Comparison of ENCODE assay signal across 8 mouse cellular contexts in genomic region chrX:99463962-99464361, GRCm38 (mm10). TPM values are rescaled to one million over a fixed set of nuclear protein-coding genes. Genes with fewer than 3 reads are reported as not detected.
DNase-seq lines count a peak whose midpoint lies in the region; ATAC-seq and TF ChIP-seq lines count a peak whose summit lies in the region.

No protein-coding gene starts in this region.

- H3K4me3 ChIP-seq in intestine, postnatal 0 days (ENCODE audit: low read depth, low read length), result no peak overlapping the region

- ATAC-seq in intestine, postnatal 0 days, result peak; percentile 85
- ATAC-seq in erythroblast, adult 5-6 weeks (replicated peaks; ENCODE audit: low FRiP score, poor library complexity, severe bottlenecking), result no peak

- WGBS in intestine, postnatal 0 days, result 30% methylated on average over 6 of the region's 6 CpGs

- H3K9me3 ChIP-seq in intestine, postnatal 0 days (ENCODE audit: control insufficient read depth), result no peaks in the 10 kb centered on the region

- H3K36me3 ChIP-seq in intestine, postnatal 0 days (ENCODE audit: control insufficient read depth, insufficient read depth), result peaks cover 16% of the 10 kb centered on the region; the same call in 1 of the 2 replicates

- H3K9ac ChIP-seq in intestine, postnatal 0 days (ENCODE audit: low read depth, low read length), result no peak overlapping the region

- no peaks in the 10 kb centered on the region for H3K27me3 ChIP-seq in intestine, postnatal 0 days (replicated peaks; ENCODE audit: control insufficient read depth, insufficient read depth, low read length)

- H3K27ac ChIP-seq in intestine, postnatal 0 days (ENCODE audit: low read depth, low read length), result no peak overlapping the region

- H3K4me2 ChIP-seq in intestine, postnatal 0 days (replicated peaks; ENCODE audit: low read depth), result no peak overlapping the region

- H3K4me1 ChIP-seq in intestine, postnatal 0 days (replicated peaks; ENCODE audit: control insufficient read depth, insufficient read depth, low read length), result no peaks in the 10 kb centered on the region

- DNase-seq in adrenal gland, adult (ENCODE audit: inconsistent age in 2 of 2, low spot score in 1 of 2), result peak; percentile 60 to 82
- no peak for DNase-seq in adrenal gland, adult 18-20 months (ENCODE audit: low spot score in 2 of 2)
- DNase-seq in urinary bladder, adult 2 months (ENCODE audit: low spot score), result peak; percentile 19
- DNase-seq in urinary bladder, postnatal 25 days (ENCODE audit: low spot score), result no peak
- DNase-seq in lung, postnatal 36 days, result peak; percentile 27
- no peak for DNase-seq in yolk sac, embryonic 10.5 days (ENCODE audit: low spot score)

- TF ChIP-seq CTCF in intestine, postnatal 0 days (IDR thresholded peaks at IDR 0.05; ENCODE audit: low read depth), result peak; percentile 70

RNA-seq across cellular contexts. Expression of gene Pja1, which starts 7.1 kb away (rescaled TPM):
- total RNA-seq in adrenal gland, adult 18-20 months (2021), result 100 to 1,000 TPM; 164 to 177 TPM
- 67.9 and 70.6 TPM in 2 replicates for polyA plus RNA-seq in urinary bladder, adult 2 months (2012; rRNA removed)
- polyA plus RNA-seq in intestine, postnatal 0 days (2015; fragmentation: Nextera tagmentation; extraction: Ambion mirVana), result 74.1 and 74.4 TPM in 2 replicates
- 1.2 and 2.9 TPM in 2 replicates for total RNA-seq in erythroblast, adult 5-6 weeks (2015; ENCODE audit: low replicate concordance)
- total RNA-seq in erythroblast, adult 5-6 weeks (2017; ENCODE audit: low replicate concordance), result 4.6 and 5.5 TPM in 2 replicates

Comparison
In these comparisons a context has a peak if more than half of its experiments do, and no peak if none do; other contexts are left out.
1. DNase-seq: peak in adrenal gland, adult (2 of 2), urinary bladder, adult 2 months (single experiment) and lung, postnatal 36 days (single experiment); none in adrenal gland, adult 18-20 months (0 of 2), urinary bladder, postnatal 25 days (single experiment) and yolk sac, embryonic 10.5 days (single experiment).
2. RNA of gene Pja1, which starts 7.1 kb away (total RNA-seq): 164 to 177 TPM in adrenal gland, adult 18-20 months; 1.2 to 5.5 TPM in erythroblast, adult 5-6 weeks; every median in the first group is over 10 times any median in the second.